Mouse (Mus musculus) liver, postnatal 0 days (tissue): ENCODE measurements at regions not wholly inside any gene's neighbourhood (a gene's known extent, or its start where the extent isn't known, plus 50 kb on each side); places are given as distances from the start of the nearest gene placed in this dataset.

Experiments
- CTCF ChIP-seq: sonication (generic); IDR thresholded peaks from 2 replicates; pipeline ENCODE4 v1.5.1; 2016; ENCODE audit warnings: antibody characterized with exemption, low read depth
- EP300 ChIP-seq: IDR thresholded peaks from 2 replicates; pipeline ENCODE4 v1.6.1; 2016; ENCODE audit warnings: antibody characterized with exemption, low read depth, mild to moderate bottlenecking

GRCm38 (mm10) chr2:75341726-75342280, 317.3 kb upstream of the Hnrnpa3 start:
- no peak for TF ChIP-seq CTCF
- TF ChIP-seq EP300, result no peak
